Mouse (Mus musculus): ENCODE results near the gene Pigl.
"Not testable (repeated sequence)": the region's sequence is repeated elsewhere in the genome, so short reads cannot be mapped to it uniquely, and the experiment has no call there.

The Pigl gene

GRCm38 (mm10) chr11:62473516-62473915 is 15.3 kb downstream of the Pigl start:
- DNase-seq, result peak; percentile 48

DNA sequence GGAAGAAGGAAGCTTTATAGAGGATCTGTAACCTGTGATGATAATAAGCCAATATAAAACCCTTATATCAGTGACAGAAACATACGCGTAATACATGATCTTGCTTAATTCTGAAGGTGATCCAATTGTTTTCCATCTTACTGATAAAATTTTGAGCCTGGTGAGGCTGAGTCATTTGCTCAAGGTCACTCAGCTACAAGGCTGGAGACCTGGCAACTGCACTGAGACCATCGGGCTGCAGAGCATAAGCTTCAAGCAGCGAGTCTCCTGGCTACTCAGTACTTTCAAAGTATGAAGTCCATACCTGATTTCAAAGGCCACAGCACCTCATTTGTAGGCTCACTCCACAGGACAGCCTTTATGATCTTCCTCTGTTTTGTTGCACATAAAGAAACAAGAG is 17.9 kb downstream of the Pigl start:
- DNase-seq, result no peak

DNA sequence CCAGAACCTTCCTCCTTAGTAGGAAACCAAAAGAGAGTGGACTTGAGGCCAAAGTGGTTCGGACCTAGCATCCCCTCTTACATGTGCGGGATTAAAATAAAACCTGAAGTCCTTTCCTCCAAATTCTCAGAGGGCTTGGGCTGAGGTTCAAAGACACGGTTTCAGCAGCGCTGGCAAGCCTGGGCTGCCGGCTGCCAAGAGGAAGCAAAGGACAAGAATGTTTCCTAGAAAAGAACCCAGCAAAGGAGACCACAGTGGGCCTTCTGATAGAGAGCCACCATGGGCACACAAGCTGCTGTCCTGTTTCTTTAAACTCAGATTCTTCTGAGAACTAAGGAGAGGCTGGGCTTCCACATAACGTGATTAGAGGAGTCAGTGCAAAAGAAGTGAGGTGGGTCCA is 20.7 kb downstream of the Pigl start:
- no peak for DNase-seq

- DNase-seq, result no peak
These were observed 21.3 kb downstream of the Pigl start for GRCm38 (mm10) chr11:62479581-62479980.

GRCm38 (mm10) chr11:62486949-62487348 is 28.7 kb downstream of the Pigl start:
- DNase-seq, result no peak

- DNase-seq, result peak; percentile 57
These were observed 29.5 kb downstream of the Pigl start for GRCm38 (mm10) chr11:62487540-62488350.

DNA sequence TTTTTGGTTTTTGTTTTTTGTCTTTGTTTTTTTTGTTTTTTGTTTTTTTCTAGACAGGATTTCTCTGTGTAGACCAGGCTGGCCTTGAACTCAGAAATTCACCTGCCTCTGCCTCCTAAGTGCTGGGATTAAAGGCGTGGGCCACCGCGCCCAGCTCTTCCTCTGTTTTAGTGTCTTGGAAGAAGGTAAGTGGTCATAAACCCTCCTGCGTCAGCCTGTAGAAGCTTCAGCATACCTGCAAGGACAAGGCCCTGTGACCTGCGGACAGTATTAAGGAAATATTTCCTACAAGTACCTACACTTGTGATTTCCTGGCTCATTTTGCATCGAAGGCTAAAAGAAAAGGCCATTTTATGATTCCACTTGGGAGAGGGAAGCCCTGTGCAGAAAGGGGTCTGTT is 35.4 kb downstream of the Pigl start:
- no peak for DNase-seq

DNA sequence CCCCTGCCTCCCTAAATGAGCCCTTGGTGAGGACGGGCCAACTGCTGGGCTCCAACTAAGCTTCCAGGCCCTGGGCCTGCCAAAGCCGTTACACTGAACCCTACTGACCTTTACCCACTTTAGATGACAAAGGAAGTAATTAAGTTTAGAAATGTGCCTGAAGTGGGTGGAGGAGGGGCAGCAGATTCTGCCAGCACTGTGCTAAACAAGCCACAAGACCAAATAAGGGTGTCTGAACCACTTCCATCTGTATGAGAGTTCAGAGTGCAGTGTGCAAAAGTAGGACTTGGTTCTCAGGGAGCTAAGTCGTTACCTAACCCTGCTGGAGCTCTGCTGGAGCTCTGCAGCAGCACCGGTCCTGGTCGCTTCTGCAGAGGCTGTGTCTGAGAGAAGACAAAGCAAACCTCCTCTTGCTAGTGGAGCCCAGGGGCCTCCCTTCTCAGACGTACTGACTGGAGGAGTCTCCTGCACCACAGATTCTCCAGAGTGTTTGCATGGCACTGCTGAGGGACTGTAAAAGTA is 36.6 kb downstream of the Pigl start:
- peak; percentile 91 for DNase-seq

- peak; percentile 54 for DNase-seq
These were observed 37.1 kb downstream of the Pigl start for GRCm38 (mm10) chr11:62495276-62495801.

GRCm38 (mm10) chr11:62496151-62496715 is 38.0 kb downstream of the Pigl start:
- DNase-seq, result no peak

DNA sequence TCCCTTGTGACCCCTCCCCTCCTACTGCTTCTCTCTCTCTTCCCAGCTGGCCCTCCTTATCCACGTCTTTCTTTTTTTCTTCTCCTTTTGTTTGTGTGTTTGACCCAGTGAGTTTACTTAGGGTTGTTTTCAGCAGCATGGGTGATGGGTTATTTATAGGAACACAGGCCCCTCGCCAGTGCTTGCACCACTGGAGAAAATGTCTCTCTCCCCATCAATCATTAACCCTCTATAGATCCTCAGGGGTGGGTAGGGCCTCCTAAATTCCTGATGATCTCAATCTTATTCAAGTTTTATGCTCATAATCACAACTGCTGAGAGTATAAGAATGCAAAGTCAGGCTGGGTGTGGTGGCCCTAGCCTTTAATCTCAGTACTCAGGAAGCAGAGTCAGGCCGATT is 38.9 kb downstream of the Pigl start:
- DNase-seq, result no peak

DNA sequence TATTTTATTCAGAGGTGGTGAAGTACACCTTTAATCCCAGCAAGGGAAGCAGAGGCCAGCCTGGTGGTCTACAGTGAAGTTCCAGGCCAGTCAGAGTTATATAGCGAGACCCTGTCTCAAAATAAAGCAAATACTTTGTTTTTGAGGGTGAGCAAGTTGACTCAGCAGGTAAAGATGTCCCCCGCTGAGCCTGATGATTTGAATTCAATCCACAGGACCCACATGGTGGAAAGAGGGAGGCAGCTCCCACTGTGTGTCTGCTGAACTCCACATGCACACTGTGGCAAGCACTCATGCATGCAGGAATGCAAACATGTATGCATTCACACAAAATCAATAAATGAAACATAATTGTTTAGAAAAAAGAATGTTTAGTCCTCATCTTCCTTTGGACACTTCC is 40.5 kb downstream of the Pigl start:
- no peak for DNase-seq

DNA sequence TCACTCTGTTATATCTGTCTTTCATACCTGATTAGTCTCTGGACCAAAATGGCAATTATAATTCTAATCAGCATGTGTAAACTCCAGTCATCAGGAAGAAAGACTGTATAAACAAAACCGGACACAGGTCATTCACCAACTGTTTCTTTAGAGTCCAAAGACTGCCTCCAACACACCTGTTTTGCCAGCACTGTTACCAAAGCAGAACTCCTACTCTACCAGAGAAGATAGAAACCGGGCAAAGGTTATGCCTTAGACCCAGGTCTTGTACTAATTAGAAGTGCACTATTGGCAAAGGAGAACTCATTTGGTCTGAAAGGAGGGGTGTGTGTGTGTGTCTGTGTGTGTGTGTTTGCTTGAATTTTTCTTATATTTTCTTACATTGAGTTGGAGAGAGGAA is 42.3 kb downstream of the Pigl start:
- no peak for DNase-seq

DNA sequence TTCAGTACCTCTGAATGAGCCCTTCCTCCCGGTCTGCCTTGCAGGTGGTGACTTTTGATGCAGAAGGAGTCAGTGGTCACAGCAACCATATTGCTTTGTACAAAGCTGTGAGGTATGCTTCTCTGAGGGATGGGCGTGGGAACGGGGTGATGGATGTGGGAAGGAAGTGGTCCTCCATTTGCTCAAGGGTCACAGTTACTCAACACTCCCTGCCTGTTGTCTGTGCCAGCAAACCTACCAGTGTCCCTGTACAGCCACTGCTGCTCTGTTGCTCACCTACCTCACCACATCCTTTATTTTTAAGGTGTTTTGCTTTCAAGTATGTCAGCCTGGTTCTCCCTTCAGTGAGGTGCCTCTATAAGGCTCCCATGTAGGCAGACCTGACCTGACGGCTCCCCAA is 49.4 kb downstream of the Pigl start:
- DNase-seq, result no peak

GRCm38 (mm10) chr11:62508365-62508764 is 50.1 kb downstream of the Pigl start:
- DNase-seq, result not testable (repeated sequence)

DNA sequence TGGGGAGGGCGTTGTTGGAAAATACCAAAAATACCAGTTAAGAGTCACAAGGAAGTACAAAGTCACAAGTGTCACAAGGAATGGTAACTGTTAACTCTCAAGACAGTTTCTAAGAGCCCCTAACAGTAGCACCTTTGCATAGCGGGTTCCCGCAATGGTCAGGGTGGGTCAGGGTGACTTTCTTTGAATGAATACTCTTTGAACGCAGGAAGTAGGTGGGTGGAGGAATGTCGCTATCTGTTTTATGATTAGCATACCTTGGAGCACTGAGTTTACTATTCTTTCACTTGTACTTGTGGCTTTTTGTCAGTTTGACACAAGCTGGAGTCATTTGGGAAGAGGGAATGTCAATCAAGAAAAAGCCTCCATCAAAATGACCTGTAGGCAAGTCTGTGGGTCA is 50.6 kb downstream of the Pigl start:
- not testable (repeated sequence) for DNase-seq

GRCm38 (mm10) chr11:62509571-62509970 is 51.3 kb downstream of the Pigl start:
- no peak for DNase-seq

GRCm38 (mm10) chr11:62510956-62511355 is 52.7 kb downstream of the Pigl start:
- no peak for DNase-seq

DNA sequence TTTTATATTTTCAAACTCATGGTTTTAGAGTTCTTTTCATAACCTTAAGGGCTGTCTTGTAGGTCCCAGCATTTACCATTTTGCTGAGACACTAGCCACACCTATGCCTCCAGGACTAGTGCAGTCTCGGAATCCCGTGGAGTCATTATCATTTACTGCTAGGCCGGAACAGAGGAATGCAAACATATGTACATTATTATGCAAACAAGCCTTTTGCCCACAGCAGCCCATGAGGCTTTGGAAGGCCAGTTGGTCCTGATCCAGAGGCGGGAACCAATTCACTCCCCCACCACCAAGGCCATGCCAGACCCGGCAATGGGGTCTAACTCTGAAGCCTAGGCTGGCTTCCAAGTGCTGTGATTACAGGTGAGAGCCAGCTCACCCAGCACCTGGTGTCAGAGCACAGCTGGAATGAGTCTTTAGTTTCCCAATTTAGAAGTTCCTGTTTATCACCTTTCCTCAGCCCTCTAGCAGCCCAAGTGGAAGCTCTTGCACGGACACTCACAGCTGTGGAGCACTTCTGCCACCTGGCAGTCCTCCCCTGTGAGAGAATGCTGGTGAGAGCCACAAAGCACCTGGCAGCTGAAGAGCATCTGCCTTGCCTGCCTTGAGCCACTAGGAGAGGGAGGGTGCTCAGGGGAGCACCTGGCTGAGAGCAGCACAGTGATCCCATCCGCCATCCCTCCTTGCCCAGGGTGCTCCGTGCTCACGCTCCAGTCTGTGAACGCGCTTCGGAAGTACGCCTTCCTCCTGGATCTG is 53.4 kb downstream of the Pigl start:
- peak; percentile 27 for DNase-seq

- no peak for DNase-seq
These were observed 54.3 kb downstream of the Pigl start for GRCm38 (mm10) chr11:62512529-62513080.

GRCm38 (mm10) chr11:62513311-62513710 is 55.1 kb downstream of the Pigl start:
- no peak for DNase-seq

GRCm38 (mm10) chr11:62518991-62519390 is 60.7 kb downstream of the Pigl start:
- no peak for DNase-seq

DNA sequence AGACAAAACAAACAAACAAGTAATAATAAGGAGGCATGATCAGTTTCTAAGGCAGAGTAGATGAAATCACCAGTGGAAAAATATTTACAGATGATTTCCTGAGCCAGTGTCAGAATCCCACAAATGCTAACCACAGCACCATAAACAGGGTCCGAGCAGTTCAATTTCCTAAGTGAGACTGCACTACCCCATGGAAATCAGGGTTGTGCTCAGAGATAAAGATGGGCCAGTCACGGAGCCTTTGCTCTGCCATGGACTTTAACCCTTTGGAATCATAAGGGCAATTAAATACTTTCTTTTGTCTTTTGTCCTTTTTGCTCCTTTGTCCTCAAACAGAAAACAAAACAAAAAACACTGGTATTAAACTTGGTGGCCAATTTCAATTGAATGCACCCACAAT is 64.0 kb downstream of the Pigl start:
- DNase-seq, result no peak

Measured in kidney, postnatal 14 days (tissue).